Mouse (Mus musculus) cerebellum, adult 11 months (tissue): Measurements from ENCODE around the gene Dntt.
A peak's percentile ranks its signal among the peaks of the same experiment; 100 is the strongest.

Experiments used
- DNase-seq: peaks from one replicate; pipeline ENCODE4 v3.0.0; 2022

The Dntt gene

DNA sequence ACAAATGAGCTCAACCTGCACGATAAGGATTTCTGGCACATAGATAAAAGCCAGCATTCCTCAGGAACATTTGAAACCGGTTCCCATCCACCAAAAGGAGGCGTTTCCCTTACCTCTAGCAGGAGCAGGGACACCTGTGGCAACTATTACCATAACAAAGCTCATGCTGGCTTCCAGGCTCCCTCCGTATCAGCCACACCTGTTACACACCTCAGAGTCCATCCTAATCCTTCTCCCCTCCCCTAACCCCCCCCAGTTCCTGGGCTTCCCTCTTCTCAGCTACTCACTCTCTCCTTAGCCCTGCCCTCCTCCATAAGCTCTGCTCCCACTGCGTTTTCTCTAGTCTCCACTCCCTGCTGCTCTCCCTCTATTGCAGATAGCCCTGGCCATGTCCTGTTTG, 15.5 kb upstream of the Dntt start:
- no peak for DNase-seq

DNA sequence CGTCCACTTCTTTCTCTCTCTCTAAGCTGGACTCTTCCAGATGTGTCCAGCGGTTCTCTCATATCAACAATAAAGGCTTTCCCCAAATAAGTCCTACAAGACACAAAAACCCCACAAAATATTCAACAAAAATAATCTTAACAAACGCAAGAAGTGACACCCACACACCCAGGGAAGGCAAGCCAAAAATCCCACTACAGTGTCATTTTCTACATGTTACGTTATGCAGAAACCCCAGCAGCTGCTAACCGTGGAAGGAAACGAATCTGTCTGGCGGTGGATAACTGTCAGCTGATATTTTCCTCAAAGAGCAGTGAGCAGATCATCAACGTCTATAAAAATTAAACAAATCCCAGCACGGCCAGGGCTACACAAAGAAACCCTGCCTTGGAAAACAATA, 15.1 kb upstream of the Dntt start:
- no peak for DNase-seq

DNA sequence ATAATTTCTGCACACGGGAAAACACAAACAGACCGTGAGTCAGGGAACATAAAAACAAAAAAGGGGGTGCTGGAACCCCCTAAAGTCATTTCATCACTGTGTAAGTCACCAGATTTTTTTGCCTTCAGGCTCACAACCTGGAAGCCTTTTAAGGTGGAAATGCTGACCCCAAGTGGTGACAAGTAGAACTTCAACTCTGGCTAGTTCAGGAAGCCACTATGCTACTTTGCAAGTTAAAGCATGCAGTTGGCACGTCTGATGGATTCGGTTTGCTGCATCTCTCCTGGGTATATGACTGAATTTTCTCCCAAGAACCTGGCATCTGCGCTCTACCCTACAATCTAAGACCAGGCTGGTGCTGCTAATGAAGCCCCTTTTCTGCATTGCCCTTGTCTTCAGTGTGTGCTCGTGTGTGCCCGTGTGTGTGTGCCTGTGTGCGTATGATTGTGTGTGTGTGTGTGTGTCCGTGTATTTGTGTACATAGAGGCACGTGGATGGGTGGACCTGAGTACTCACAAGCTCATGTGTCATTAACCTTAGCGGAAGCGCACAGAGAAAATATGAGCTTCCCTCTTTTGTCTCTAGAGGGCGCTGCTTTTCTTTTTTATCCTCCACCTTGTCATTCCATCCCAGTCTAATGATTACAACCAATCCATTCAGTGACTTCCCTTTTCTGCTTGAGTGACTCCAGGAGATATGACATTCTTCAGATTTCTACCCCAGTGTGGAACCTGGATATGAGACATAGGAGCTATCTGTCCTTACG, 12.9 kb upstream of the Dntt start:
- no peak for DNase-seq

DNA sequence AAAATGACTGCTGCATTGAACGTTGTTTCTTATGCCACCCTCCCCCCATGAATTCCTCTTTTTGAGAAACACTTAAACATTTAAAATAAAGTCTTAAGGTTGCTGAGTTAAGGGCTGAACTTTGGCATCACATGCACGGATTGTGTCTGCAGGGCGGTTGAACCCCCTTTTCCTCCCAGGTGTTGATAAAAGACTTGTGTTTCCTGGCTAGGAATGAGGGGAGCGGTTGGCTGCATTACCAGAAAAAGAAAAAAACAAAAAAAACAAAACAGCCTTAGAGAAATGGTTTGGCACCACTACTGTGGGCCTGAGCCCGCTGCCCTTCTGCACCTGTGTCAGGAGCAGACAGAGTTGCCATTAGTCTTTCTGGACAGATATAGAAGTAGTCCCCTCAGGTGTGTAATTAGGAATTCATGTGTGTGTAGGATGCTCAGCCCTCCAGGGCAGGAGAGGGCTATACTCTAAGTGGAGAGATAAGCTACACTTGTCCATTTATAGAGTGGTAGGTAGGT, 9.9 kb upstream of the Dntt start:
- no peak for DNase-seq

DNA sequence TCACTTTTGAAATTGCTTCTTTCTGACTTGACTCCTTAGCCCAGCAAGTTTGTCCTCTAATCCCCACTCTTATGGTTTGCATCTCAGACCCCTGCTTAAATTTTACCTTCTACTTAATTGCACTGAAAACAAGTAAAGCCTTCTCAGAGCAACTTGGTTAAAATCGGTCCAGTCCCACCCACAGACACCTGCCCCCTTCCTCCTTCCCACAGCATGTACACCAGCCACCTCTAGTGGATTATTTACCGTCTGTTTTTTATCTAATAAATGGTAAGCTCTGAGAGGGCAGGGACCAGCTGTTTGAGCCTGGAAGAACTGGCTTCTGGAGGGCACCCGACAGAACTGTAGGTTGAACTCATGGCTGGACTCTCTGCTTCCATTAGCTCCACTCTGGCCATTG, 8.5 kb upstream of the Dntt start:
- no peak for DNase-seq

DNA sequence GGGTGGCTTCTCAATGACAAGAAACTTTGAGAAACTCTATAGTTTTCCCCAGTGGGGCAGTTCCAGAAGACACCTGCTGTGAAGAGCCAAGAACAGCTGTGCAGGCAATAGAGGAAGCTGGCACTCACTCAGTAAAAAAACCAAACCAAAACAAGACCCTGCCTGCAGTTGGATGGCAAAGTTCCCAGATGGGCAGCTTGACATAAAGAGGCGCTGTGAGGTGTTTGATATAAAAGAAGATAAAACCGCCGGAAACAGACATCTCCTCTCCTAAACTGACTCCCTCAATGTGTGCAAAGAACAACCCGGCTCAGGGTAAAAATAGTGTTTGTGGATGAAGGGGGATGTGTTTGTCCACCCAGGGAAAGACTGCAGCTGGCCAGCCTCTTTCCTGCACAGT, 6.8 kb upstream of the Dntt start:
- no peak for DNase-seq

DNA sequence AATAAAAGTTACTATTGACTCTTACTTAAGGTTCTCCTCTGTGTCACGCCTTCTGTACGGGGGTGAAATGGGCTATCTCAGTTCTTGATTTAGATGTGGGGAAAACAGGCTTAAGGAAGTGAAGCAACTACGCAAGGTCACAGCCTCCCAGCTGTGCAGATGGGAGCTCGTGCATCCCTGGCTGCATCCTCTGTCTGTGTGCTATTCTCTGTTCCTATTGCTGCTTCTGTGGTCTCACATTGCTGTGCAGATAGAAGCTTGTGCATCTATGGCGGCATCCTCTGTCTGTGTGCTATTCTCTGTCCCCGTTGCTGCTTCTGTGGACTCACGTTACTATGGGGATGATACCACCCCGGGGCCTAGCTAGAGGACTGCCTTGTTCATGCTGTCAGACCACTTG, 2.5 kb upstream of the Dntt start:
- DNase-seq: no peak

DNA sequence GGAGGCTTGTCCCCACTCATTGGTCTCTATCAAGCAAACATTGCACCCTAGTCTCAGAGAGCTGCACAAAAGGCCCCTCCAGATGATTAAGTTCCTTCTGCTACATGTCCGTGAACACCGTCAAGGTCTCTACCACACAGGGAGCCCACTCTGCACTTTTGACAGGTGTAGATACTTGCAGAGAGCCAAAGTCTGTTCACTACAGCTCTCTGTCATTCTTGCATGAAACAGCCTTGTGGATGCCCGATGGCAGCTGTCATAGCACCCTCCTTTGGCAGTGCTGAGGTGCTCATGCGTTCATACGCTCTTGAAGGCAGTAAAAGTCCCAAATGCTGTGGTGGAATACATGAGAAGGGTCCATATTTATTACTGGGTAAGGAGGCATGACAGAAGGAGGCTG, 2.1 kb upstream of the Dntt start:
- no peak for DNase-seq

DNA sequence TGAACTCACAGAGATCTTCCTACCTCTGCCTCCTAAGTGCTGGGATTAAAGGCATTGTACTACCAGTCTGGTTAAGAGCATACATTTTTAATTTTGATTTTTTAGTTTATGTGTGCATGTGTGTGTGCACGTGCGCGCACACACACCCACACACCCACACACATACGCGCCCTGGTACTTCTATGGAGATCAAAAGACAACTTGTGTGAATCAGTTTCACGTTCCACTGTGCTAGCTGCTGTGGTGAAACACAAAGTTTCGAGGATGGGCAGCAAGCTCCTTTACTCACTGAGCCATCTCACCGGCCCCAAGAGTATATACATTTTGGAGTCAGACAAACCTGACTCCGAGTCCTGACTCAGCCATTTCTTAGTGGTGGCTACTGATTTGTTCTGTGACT, 1.5 kb upstream of the Dntt start:
- no peak for DNase-seq

DNA sequence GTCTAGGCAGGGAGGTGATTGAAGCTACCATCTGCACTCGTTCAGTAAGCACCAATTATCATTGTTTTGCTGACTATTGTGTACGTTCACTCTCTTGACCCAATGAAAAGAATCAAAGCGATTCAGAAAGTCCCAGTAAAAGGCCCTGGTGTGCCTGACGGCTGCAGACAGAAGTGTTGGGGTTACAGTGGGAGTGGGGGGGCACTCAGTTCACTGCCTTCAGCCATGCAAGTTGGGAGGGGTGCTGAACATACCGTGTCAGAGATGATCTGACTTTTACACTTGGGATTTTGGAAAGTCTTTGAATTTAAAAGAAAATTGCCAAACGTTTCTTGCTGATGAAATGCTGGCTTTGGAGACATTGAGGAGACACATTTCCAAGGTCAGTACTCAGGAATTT, 1.1 kb downstream of the Dntt start:
- no peak for DNase-seq

DNA sequence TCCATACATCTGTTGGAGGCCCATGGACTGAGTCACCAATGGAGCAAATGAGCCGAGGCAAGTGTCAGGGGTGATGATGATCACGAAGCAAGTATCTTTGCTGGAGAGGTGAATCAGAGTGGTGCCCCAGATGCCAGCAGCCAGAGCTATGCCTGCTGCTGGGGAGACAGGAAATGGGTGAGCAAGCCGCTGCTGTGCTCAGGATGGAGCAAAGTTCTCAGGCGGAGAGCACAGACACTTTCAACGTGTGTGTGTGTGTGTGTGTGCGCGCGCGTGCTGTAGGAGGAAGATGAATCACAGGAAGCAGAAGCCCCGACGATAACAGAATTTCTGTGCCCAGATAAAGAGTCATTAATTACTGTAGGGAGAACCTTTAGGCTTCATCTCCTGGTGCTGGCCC, 1.9 kb downstream of the Dntt start:
- no peak for DNase-seq

DNA sequence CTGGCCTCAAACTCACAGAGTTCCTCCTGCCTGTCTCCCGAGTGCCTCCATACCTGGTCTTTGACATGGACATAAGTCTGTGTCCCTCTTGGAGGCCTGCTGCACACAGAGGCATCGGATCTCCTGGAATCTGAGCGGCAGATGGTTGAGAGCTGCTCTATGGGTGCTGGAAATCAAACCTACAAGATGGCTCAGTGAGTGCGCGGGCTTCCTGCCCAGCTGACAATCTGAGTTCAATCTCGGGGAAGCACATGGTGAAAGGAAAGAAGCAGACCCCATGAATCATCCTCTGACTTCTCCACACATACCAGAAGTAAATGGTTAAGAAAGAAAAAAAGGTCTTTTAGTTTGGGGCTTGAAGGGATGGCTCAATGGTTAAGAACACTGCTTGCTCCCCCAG, 2.8 kb downstream of the Dntt start:
- DNase-seq: no peak

DNA sequence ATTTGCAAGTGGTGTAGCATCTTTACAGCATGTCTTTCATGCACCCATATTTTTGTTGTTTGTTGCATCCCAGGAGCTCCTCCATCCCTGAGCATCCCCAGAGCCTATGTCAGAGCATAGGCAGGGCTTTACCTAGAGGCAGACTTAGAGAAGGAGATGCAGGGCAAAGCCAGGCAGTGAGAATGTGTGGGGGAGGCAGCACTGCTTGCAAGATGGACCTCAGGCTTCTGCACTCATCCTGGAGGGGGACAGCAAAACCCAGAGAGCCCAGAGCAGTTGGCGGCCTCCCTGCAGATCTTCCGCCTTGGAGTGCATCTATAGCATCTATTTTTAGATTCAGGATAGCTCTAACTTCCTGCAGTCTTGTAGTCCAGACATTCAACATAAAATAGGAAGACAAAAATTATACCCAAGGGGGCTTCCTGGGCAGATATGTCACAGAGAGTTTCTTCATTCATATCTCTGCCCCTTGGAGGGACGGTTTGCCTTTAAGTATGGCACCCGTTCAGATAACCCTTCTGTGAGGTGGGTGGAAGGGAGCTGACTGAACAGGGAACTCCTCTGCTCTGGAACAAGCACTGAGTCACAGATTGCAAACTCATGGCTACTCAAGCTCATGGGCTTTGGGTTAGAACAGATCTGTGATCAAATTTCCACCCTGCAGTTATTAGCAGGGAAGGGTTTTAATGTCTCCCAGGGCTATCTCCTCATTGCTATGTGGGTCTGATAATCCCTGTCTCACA, 6.9 kb downstream of the Dntt start:
- no peak for DNase-seq

DNA sequence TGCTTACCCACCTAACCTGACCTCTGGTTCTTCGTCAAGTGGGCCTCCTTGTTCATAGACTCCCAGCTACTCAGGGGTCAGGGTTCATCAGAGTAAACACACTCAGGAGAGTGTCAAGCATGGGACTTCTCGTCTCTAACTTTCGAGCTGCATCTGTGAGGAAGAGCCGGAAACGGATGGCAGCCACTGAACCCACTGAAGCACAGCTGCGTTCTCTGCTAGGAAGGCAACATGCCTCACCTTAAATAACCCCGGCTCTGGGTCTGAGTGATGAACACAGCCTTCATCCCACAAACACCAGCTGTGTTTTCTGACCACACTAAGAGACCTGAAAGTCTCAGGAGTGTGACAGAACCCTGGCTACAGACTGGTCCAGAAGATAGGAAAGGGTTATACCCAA, 10.0 kb downstream of the Dntt start:
- no peak for DNase-seq

DNA sequence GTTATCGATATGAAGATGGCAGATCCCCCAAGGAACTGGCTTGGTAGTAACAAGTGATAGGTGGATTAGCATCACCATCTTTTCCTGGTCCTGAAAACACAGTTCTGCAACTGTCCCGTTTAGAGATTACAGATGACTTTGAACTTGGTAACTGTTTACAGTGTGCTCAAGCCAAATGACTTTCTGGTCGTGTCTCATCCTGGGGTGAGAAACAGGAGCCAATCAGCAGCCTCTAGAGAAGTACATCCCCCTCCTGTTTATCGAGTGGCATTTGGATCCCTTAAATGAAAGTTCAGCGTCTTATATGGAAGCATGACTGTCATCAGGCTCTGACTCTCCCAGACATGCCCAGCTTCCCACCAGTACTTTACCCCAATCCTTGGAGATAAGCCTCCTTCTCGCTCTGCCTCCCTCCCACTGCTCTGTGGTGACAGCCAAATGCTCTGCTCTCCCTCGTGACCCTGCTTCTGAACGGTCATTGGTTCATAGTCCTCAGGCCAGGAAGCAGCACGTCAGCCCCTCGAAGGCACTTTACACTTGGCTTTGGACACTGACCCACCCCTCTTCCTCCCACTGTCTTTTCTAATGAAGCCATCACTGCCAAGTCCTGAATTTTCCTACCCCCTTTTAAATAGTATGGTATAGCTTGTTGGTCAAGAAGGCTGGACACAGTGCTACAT, 16.2 kb downstream of the Dntt start:
- DNase-seq: no peak

DNA sequence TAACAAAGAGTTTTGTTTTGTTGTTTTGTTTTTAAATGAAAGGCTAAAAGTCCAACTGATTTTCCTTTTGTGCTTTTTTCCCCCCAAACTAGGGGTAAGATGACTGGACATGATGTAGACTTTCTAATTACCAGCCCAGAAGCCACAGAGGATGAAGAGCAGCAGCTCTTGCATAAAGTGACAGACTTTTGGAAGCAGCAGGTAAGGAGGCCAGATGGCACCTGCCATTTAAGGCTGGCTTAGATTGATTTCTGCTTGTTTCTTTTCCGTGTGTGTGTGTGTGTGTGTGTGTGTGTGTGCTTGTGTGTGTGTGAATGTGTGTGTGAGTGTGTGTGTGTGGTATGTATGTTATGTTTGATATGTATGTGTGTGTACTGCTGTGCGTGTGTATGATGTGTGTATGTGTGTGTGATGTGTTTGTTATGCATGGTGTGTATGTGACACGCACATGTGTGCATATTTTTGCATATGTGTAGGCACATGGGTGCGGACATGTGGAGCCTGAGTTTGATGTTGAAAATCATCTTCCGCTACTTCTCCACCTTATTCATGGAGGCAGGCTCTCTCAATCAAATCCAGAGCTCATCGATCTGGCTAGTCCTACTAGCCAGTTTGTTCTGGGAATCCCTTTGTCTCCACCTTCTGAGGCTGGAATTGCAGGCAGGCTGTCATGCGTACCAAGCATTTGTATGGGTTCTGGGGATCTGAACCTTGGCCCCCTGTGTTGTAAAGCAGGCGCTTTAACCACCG, 18.5 kb downstream of the Dntt start:
- no peak for DNase-seq

DNA sequence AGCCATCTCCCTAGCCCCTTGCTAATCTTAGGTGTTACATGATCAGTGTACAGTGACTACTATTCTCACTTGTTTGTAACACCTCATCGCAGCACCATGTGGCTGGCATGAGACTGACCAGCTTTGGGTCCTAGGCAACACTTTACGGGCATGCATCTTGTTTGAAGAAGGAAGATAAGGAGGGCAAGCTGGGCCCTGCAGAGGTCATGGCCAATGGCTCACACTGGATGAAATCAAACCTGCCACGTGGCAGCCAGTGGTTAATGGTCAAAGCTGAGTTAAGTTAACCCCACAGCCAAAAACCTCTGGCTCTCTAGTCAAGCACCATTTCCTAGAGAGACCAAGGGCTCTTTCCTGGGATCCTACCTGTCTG, 19.1 kb downstream of the Dntt start:
- no peak for DNase-seq

DNA sequence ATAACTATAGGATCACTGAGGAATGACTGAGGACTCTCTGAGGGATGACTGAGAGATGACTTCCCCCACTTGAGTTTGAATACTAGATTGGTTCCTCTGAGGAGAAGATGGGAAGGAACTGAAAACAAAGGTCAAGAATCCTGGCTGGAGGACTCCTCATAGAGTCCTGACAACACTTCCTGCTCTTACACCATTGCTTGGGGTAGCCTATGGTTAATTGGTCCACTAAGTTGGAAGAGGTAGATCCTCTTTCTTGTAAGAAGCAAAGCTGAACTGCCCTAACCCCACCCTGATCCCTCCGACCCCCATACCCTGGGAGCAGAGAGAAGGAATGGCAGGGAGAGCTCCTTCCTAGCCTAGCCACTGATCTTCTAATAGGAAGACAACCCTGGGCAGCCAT, 22.6 kb downstream of the Dntt start:
- no peak for DNase-seq

DNA sequence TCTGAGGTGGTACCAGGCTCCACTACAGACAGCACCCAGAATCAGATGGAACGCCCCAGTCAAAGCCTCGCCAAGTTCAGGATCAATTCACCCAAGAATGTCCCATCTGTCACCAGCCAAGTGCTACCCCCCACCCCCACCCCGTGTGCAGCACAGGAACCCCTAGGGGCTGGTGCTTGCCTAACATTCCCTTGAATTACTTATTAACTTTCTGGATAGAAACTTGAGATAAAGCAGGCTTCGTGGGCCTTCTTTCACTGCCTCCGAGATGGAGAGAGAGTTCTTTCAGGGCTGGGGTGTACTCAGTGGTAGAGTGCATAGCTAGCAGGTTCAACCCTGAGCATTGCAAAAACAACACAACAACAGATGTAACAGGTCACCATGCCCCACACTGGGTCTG, 23.2 kb downstream of the Dntt start:
- DNase-seq: no peak

DNA sequence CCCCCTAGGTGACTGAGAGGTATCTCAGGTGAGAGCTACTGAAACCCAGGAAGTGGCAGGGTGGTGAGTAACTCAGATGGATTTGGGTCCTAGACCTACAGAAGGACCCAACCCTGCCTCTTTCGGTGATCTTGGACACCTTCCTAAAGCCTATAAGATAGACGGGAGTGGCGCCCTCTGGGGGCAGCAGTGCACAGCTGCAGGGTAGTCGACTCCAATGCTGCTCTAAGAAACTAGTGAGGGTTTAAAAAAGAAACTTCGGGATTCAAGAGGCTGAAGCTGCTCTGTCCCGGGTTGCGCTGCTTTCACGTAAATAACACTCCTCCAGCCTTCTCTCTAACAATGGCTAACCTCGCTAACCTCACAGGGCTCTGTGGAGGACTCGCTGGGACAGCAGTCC, 24.5 kb downstream of the Dntt start:
- DNase-seq: no peak

DNA sequence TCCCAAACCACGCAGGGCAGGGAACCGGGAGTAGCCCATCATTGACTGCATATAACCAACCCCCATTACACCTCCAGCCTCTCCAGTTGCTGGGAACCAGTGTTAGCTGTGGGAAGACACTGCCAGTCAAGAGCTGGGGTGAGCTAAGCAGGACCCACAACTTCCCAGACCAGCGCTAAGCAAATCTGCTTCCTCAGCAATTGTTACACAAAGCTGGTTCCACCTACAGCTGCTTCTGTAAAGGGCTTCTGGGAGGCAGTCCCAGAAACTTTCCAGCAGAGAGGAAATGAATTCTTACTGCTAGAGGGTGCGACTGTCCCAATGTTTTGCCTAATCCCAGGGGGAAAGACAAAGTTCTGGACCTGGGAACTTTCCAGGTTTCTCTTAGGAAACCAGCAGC, 25.6 kb downstream of the Dntt start:
- DNase-seq: no peak

DNA sequence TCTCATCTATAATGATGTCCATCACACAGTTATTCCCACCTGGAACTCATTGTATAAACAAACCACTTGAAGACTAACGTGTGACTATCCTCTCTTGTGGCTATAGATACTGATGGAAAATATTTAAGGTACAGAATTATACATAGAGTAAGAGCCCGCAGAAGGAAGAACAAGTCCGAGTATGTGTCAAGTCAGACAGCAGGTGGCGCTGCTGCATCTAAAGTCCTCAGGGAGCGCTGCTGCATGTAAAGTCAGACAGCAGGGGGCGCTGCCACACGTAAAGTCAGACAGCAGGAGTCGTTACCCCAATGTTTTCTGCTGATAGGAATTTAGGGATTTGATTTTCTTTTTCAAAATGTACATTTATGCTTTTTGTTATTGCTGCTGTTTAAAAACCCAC, 42.4 kb downstream of the Dntt start:
- peak; percentile 70 for DNase-seq

DNA sequence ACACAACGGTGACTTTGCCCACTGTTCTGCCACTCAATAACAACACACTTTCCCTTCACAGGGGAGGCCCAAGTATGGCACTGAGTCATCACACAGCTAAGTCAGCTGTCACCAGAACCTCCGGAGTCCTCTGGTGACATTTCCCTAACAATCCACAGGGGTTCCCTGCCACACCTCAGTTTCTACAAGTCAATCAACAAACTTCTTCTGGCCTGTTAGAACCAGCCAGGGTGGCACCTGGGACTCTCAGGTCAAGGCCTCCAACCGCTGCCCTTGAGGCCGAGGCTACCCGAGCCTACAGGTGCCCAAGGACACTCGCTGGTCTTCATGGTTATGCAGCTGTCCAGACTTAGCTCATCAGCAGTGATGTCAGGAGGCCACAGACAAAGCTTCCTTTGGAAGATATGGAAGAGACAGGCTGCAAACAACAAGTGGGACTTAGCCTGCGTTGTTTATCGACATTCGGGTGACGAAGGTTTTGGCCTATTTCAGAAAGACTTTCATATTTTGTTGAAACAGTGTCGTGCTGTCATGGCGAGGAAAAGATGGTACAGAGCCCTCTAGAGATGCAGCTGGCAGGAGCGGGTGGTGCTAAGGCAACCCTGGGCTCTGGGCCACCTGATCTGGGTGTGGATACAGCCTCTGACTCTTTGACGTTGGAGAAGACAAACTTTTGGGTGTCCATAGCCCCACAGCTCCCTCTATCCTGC, 44.8 kb downstream of the Dntt start:
- no peak for DNase-seq
